Mouse (Mus musculus) lung, postnatal 0 days (tissue): ENCODE results near the gene Rplp2.

Source experiments
- CTCF ChIP-seq: IDR thresholded peaks from 2 replicates; pipeline ENCODE4 v1.5.1; 2016; ENCODE audit warnings: antibody characterized with exemption, mild to moderate bottlenecking
- EP300 ChIP-seq: IDR thresholded peaks from 2 replicates; pipeline ENCODE4 v1.6.1; 2016; ENCODE audit warnings: antibody characterized with exemption, mild to moderate bottlenecking, control low read depth

DNA sequence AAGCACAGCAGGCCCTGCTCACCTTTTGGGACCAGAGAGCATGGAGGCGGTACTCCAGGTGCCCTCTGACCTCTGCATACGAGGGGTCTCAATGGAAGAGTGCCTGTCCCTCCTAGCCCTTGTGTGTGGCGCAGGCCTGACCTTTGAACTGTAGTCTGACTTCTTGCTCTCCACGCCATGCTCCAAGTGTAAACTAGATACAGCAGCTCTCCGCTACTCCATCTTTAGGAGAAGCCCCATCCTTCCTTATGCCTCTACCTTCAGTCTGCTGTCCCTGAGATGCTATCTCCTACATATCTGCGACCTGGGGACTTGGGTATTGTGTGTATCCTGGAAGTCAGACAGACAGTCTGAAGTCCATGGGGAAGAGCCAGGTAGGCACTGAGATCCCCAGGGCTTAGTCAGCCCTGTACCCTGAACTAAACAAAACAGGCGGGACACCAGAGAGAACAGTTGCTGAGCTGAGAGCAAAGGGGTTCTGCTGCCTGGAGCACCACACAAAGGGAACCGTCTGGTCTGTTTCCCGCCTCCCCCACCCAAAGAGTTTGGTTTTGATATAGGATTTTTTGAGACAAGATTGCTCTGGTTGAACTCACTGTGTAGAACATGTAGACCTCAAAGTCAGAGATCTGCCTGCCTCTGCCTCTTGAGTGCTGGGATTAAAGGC, 11.2 kb upstream of the Rplp2 start:
- TF ChIP-seq EP300 (no peak), CTCF (no peak)
